Mouse (Mus musculus) megakaryocyte, embryonic 14.5 days (primary cell): Measurements from ENCODE around the gene Arhgap42. TPM values are rescaled to one million over a fixed set of nuclear protein-coding genes. Genes with fewer than 3 reads are reported as not detected.

Experiments
- H3K27me3 ChIP-seq: replicated peaks from 2 replicates; pipeline ENCODE3; 2012; ENCODE audit warnings: inconsistent platforms
- H3K36me3 ChIP-seq: replicated peaks from 2 replicates; pipeline ENCODE3; 2012; ENCODE audit warnings: low read length, inconsistent platforms, mixed read lengths
- H3K4me1 ChIP-seq: 2 replicates; pipeline ENCODE4 v1.6.1; 2012; ENCODE audit warnings: inconsistent platforms
- H3K4me3 ChIP-seq: replicated peaks from 2 replicates; pipeline ENCODE3; 2012; ENCODE audit warnings: moderate library complexity, mild to moderate bottlenecking, inconsistent platforms
- H3K9me3 ChIP-seq: 2 replicates; pipeline ENCODE4 v1.6.1; 2012; ENCODE audit warnings: inconsistent platforms
- FLI1 ChIP-seq: IDR thresholded peaks from 2 replicates; pipeline ENCODE4 v1.6.1; 2012; ENCODE audit warnings: low read length, inconsistent platforms, mixed read lengths
- GATA1 ChIP-seq: IDR thresholded peaks from 3 replicates; pipeline ENCODE4 v1.6.1; 2012; ENCODE audit warnings: mixed read lengths, low read length, inconsistent platforms, borderline replicate concordance
- polyA plus RNA-seq: library from polyadenylated mRNA; stranded (reverse); fragments of >175 nt; gene quantifications from 2 replicates; pipeline ENCODE4 v1.2.3, GENCODE M21; 2012; ENCODE audit warnings: low replicate concordance; ENCODE audit not compliant: insufficient read depth

The Arhgap42 gene
- polyA plus RNA-seq, 1 experiment, result not detected

GRCm38 (mm10) chr9:9083441-9083840 is 155.5 kb downstream of the Arhgap42 start:
- TF ChIP-seq GATA1, result no peak
- no peak for TF ChIP-seq FLI1
- H3K27me3 ChIP-seq, result no peaks in the 10 kb centered on the region
- H3K4me1 ChIP-seq, result no peaks in the 10 kb centered on the region
- no peaks in the 10 kb centered on the region for H3K9me3 ChIP-seq
- no peak overlapping the region for H3K4me3 ChIP-seq
- no peaks in the 10 kb centered on the region for H3K36me3 ChIP-seq

GRCm38 (mm10) chr9:9052920-9053319 is 186.0 kb downstream of the Arhgap42 start:
- Histone ChIP-seq H3K27me3 (no peaks in the 10 kb centered on the region), H3K36me3 (no peaks in the 10 kb centered on the region), H3K4me1 (no peaks in the 10 kb centered on the region), H3K4me3 (no peak overlapping the region), H3K9me3 (no peaks in the 10 kb centered on the region)
- TF ChIP-seq FLI1 (no peak), GATA1 (no peak)

- no peaks in the 10 kb centered on the region for H3K36me3 ChIP-seq
- TF ChIP-seq GATA1 (no peak), FLI1 (no peak)
- no peak overlapping the region for H3K4me3 ChIP-seq
- no peaks in the 10 kb centered on the region for H3K9me3 ChIP-seq
- H3K27me3 ChIP-seq, result no peaks in the 10 kb centered on the region
- no peaks in the 10 kb centered on the region for H3K4me1 ChIP-seq
These were observed 187.7 kb downstream of the Arhgap42 start for GRCm38 (mm10) chr9:9051184-9051583.

GRCm38 (mm10) chr9:9049202-9049601 is 189.7 kb downstream of the Arhgap42 start:
- no peak for TF ChIP-seq FLI1
- TF ChIP-seq GATA1, result no peak
- Histone ChIP-seq H3K4me3 (no peak overlapping the region), H3K9me3 (no peaks in the 10 kb centered on the region)

GRCm38 (mm10) chr9:9041009-9041408 is 197.9 kb downstream of the Arhgap42 start:
- H3K27me3 ChIP-seq, result no peaks in the 10 kb centered on the region
- peak overlapping the region; percentile 18 for H3K4me3 ChIP-seq
- H3K36me3 ChIP-seq, result no peaks in the 10 kb centered on the region
- TF ChIP-seq GATA1 (no peak), FLI1 (no peak)
- no peaks in the 10 kb centered on the region for H3K4me1 ChIP-seq
- H3K9me3 ChIP-seq, result no peaks in the 10 kb centered on the region

More at GRCm38 (mm10) chr9:9049202-9049601, 189.7 kb downstream of the Arhgap42 start:
- Histone ChIP-seq H3K36me3 (no peaks in the 10 kb centered on the region), H3K4me1 (no peaks in the 10 kb centered on the region), H3K27me3 (no peaks in the 10 kb centered on the region)

GRCm38 (mm10) chr9:9037017-9037671 is 201.8 kb downstream of the Arhgap42 start:
- Histone ChIP-seq H3K9me3 (no peaks in the 10 kb centered on the region), H3K27me3 (no peaks in the 10 kb centered on the region), H3K4me3 (no peak overlapping the region), H3K36me3 (no peaks in the 10 kb centered on the region), H3K4me1 (no peaks in the 10 kb centered on the region)
- TF ChIP-seq GATA1 (no peak), FLI1 (no peak)

GRCm38 (mm10) chr9:9027904-9028303 is 211.0 kb downstream of the Arhgap42 start:
- Histone ChIP-seq H3K9me3 (no peaks in the 10 kb centered on the region), H3K4me3 (no peak overlapping the region), H3K27me3 (no peaks in the 10 kb centered on the region), H3K4me1 (no peaks in the 10 kb centered on the region), H3K36me3 (no peaks in the 10 kb centered on the region)
- TF ChIP-seq FLI1 (no peak), GATA1 (no peak)

- H3K4me1 ChIP-seq, result no peaks in the 10 kb centered on the region
- no peaks in the 10 kb centered on the region for H3K27me3 ChIP-seq
- H3K4me3 ChIP-seq, result no peak overlapping the region
- no peaks in the 10 kb centered on the region for H3K9me3 ChIP-seq
- no peak for TF ChIP-seq FLI1
- no peak for TF ChIP-seq GATA1
- no peaks in the 10 kb centered on the region for H3K36me3 ChIP-seq
These were observed 211.5 kb downstream of the Arhgap42 start for GRCm38 (mm10) chr9:9027445-9027844.

- H3K36me3 ChIP-seq, result no peaks in the 10 kb centered on the region
- TF ChIP-seq FLI1, result no peak
- no peak for TF ChIP-seq GATA1
- peaks cover 11% of the 10 kb centered on the region; the same call in 1 of the 2 replicates for H3K9me3 ChIP-seq
- H3K4me1 ChIP-seq, result no peaks in the 10 kb centered on the region
- no peaks in the 10 kb centered on the region for H3K27me3 ChIP-seq
- no peak overlapping the region for H3K4me3 ChIP-seq
These were observed 223.8 kb downstream of the Arhgap42 start for GRCm38 (mm10) chr9:9015108-9015507.

GRCm38 (mm10) chr9:9001170-9001569 is 237.7 kb downstream of the Arhgap42 start:
- Histone ChIP-seq H3K27me3 (no peaks in the 10 kb centered on the region), H3K9me3 (no peaks in the 10 kb centered on the region), H3K4me1 (no peaks in the 10 kb centered on the region), H3K36me3 (no peaks in the 10 kb centered on the region), H3K4me3 (no peak overlapping the region)
- no peak for TF ChIP-seq FLI1
- TF ChIP-seq GATA1, result no peak
